Mouse (Mus musculus) MEL (cell line): ENCODE data around the gene Zfp385b.

Experiments
- CTCF ChIP-seq, 3 experiments: IDR thresholded peaks in 2 of 3; conservative IDR thresholded peaks in 1 of 3; 2 replicates each; pipeline ENCODE4 v1.5.1; 2011 to 2012; ENCODE audit warnings: low read length in 3 of 3, low read depth in 2 of 3, mild to moderate bottlenecking in 2 of 3, improper control_type of control experiment in 1 of 3, inconsistent platforms in 1 of 3, mixed read lengths in 1 of 3, moderate library complexity in 1 of 3; ENCODE audit not compliant: control insufficient read depth in 1 of 3, insufficient read depth in 1 of 3, poor library complexity in 1 of 3, severe bottlenecking in 1 of 3
- ETS1 ChIP-seq: IDR thresholded peaks from 2 replicates; pipeline ENCODE4 v1.6.1; 2012; ENCODE audit warnings: low read depth, mild to moderate bottlenecking, inconsistent platforms, low read length, improper control_type of control experiment, moderate library complexity
- GATA1 ChIP-seq: IDR thresholded peaks from 2 replicates; pipeline ENCODE4 v1.6.1; 2011; ENCODE audit warnings: low read depth, low read length, improper control_type of control experiment
- HCFC1 ChIP-seq: IDR thresholded peaks from 2 replicates; pipeline ENCODE4 v1.6.1; 2012; ENCODE audit warnings: low read depth, mild to moderate bottlenecking, inconsistent platforms, low read length, improper control_type of control experiment, moderate library complexity
- MAFK ChIP-seq: IDR thresholded peaks from 2 replicates; pipeline ENCODE4 v1.6.1; 2011; ENCODE audit warnings: low read depth, mild to moderate bottlenecking, low read length, improper control_type of control experiment, borderline replicate concordance
- MAX ChIP-seq: IDR thresholded peaks from 2 replicates; pipeline ENCODE4 v1.6.1; 2011; ENCODE audit warnings: low read length, improper control_type of control experiment
- MAZ ChIP-seq: IDR thresholded peaks from 2 replicates; pipeline ENCODE4 v1.6.1; 2012; ENCODE audit warnings: low read depth, mild to moderate bottlenecking, inconsistent platforms, low read length, improper control_type of control experiment
- POLR2A ChIP-seq, 2 experiments: IDR thresholded peaks; 2 replicates each; pipeline ENCODE4 v1.6.1; 2011 to 2012; ENCODE audit warnings: low read length in 2 of 2, mild to moderate bottlenecking in 2 of 2, control low read depth in 1 of 2, improper control_type of control experiment in 1 of 2, low read depth in 1 of 2, moderate library complexity in 1 of 2; ENCODE audit not compliant: control insufficient read depth in 1 of 2, insufficient read depth in 1 of 2, poor library complexity in 1 of 2
- RAD21 ChIP-seq: IDR thresholded peaks from 2 replicates; pipeline ENCODE4 v1.6.1; 2011; ENCODE audit warnings: mild to moderate bottlenecking, low read depth, low read length, improper control_type of control experiment
- SMC3 ChIP-seq: IDR thresholded peaks from 2 replicates; pipeline ENCODE4 v1.6.1; 2011; ENCODE audit warnings: low read depth, low read length, improper control_type of control experiment
- ZC3H11A ChIP-seq: IDR thresholded peaks from 2 replicates; pipeline ENCODE4 v1.6.1; 2012; ENCODE audit warnings: low read depth, mild to moderate bottlenecking, inconsistent platforms, low read length, improper control_type of control experiment
- ZKSCAN1 ChIP-seq: IDR thresholded peaks from 2 replicates; pipeline ENCODE4 v1.6.1; 2012; ENCODE audit warnings: low read depth, mild to moderate bottlenecking, inconsistent platforms, low read length, improper control_type of control experiment, moderate library complexity
- ZNF384 ChIP-seq: IDR thresholded peaks from 2 replicates; pipeline ENCODE4 v1.6.1; 2012; ENCODE audit warnings: low read depth, mild to moderate bottlenecking, inconsistent platforms, low read length, improper control_type of control experiment

GRCm38 (mm10) chr2:77684088-77684487 is 135.4 kb downstream of the Zfp385b start:
- TF ChIP-seq MAX (no peak), GATA1 (no peak), CTCF (IDR thresholded peaks at IDR 0.05 in 2 of 3, conservative IDR thresholded peaks at IDR 0.05 in 1 of 3; ENCODE audit: control insufficient read depth in 1 of 3, insufficient read depth in 1 of 3, low read depth in 2 of 3, low read length in 3 of 3, poor library complexity in 1 of 3, severe bottlenecking in 1 of 3) (no peak), ZC3H11A (no peak), POLR2A (IDR thresholded peaks at IDR 0.05; ENCODE audit: control insufficient read depth in 1 of 2, insufficient read depth in 1 of 2, low read depth in 1 of 2, low read length in 2 of 2, poor library complexity in 1 of 2) (no peak), ETS1 (no peak), MAFK (no peak), MAZ (no peak), HCFC1 (no peak), ZKSCAN1 (no peak), SMC3 (no peak), RAD21 (no peak), ZNF384 (no peak)
